Mouse (Mus musculus) Patski (cell line): ENCODE measurements around the gene Rhebl1. TPM values are rescaled to one million over a fixed set of nuclear protein-coding genes. Genes with fewer than 3 reads are reported as not detected.

ENCODE experiments used
- ATAC-seq: fragments of 100-300 bp; one replicate; pipeline ENCODE4 v1.8.0; 2021
- CTCF ChIA-PET: fragments of 350-600 bp; sonication (Branson Sonifier 250); formaldehyde crosslinking; loops from one replicate; lab custom pipeline; 2022; ENCODE audit warnings: inconsistent platforms; lab: Charles Lee
- POLR2A ChIA-PET: fragments of 350-600 bp; sonication (Branson Sonifier 250); formaldehyde crosslinking; loops from one replicate; lab custom pipeline; 2022; ENCODE audit warnings: antibody characterized with exemption, inconsistent platforms; lab: Charles Lee
- DNase-seq: peaks from one replicate; pipeline ENCODE4 v3.0.0-alpha.2; 2011; ENCODE audit warnings: low read depth, low spot score
- H3K27me3 ChIP-seq: fragments of 371-371 bp; one replicate; pipeline ENCODE4 v1.5.1; 2021
- CTCF ChIP-seq: fragments of 100-300 bp; IDR thresholded peaks from one replicate; pipeline ENCODE4 v1.5.1; 2021
- in situ Hi-C: fragments of 300-500 bp; cut with MboI; formaldehyde crosslinking; loops from 3 replicates; pipeline ENCODE4 v1.11.1; 2018; ENCODE audit warnings: low pct_unique_long_range_greater_than_20kb, mixed read lengths
- polyA plus RNA-seq: library from polyadenylated mRNA; unstranded; gene quantifications from one replicate; pipeline ENCODE4 v1.2.3, GENCODE M21; 2021

The Rhebl1 gene
- polyA plus RNA-seq, 1 experiment from 2014 or later: 17.0 TPM

- ChIA-PET POLR2A (interaction anchor here (1.2 to 1.3 kb wide), 2 partner anchors 9 to 20 kb away, joined by 4 read pairs; no protein-coding TSS in a partner anchor), CTCF (no interaction called here)
- DNase-seq: no peak
- no peak for ATAC-seq
- TF ChIP-seq CTCF: no peak
- no peaks in the 10 kb centered on the region for H3K27me3 ChIP-seq
- in situ Hi-C loops: no loop called here
These were observed 41.6 kb downstream of the Rhebl1 start for GRCm38 (mm10) chr15:98852733-98853132.

DNA sequence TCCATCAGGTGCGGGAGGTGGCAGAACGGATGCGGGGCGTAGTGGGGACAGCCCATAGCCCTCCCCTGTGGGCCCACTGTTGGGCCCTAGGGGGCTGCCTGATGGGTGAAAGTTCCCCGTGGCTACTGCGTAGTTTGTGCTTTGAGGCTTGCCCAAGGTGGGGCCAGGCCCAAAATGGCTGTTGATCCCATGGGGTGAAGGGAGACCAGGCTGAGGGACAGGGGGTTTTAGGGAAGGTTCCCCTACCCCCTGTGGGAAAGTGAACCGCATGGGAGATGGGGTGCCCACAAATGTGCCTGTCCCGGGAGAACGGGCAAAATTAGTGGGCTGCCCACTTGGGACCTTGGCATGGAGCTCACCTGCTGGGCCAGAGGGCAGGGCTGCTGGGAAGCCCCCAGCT is 42.3 kb downstream of the Rhebl1 start:
- ChIA-PET POLR2A (interaction anchor here (0.9 kb wide), 1 partner anchor 14 kb away, joined by 4 read pairs; no protein-coding TSS in a partner anchor), CTCF (no interaction called here)
- in situ Hi-C loops: no loop called here
- DNase-seq: no peak
- no peak for TF ChIP-seq CTCF
- H3K27me3 ChIP-seq: no peaks in the 10 kb centered on the region
- ATAC-seq: no peak

DNA sequence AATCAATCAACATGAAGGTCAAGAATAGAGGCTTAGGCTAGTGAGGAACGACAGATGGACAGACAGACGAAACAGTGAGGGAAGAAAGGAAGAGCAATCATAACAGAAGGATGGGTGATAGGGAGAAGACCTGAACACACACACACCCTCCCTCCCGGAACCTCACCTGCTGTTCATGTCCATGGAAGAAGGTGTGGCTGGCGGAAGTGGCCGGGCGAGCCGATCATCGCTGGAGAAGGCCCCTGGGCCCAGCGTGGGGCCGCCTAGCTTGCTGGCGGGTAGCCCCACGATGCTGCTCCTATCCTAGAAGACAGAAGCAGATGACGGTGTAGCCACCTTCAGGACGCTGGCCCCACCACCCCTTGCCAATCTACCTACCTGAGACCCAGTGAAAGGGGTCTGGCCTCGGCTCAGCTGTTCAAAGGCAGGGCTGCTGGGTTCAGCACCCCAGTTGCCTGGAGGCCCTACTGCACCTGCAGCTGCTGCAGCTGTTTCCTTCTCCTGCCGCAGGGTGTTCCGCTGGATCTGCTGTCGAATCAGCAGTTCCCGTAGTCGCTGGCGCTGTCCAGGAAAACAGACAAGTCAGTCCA is 43.0 kb downstream of the Rhebl1 start:
- no peak for TF ChIP-seq CTCF
- in situ Hi-C loops: no loop called here
- CTCF ChIA-PET: no interaction called here
- POLR2A ChIA-PET: interaction anchor here (0.9 kb wide), 1 partner anchor 15 kb away, joined by 4 read pairs; no protein-coding TSS in a partner anchor
- DNase-seq (no peak), ATAC-seq (no peak)
- no peaks in the 10 kb centered on the region for H3K27me3 ChIP-seq

DNA sequence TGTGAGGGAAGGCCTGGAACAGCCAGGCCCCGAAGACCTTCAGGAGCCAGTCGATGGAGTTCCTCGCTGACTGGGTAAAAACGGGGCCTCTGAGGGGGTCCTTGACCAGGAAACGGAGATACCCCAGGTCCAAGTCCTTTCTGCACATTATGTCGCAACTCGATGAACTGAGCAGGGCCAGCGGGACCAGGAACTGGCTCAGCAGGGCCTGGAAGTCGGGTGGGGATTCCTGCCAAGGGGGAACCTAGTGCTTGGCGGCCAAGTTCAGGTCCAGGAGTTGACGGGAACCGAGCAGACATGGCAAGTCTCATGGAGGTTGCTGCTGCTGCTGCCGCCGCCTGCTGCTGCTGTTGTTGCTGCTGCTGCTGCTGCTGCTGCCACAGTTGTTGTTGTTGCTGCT is 43.7 kb downstream of the Rhebl1 start:
- DNase-seq (no peak), ATAC-seq (no peak)
- POLR2A ChIA-PET: no interaction called here

GRCm38 (mm10) chr15:98849956-98850600 is 44.3 kb downstream of the Rhebl1 start:
- TF ChIP-seq CTCF: no peak
- H3K27me3 ChIP-seq: no peaks in the 10 kb centered on the region
- CTCF ChIA-PET: interaction anchor here (1.1 kb wide), 1 partner anchor 16 kb away, joined by 3 read pairs; no protein-coding TSS in a partner anchor
- ATAC-seq (no peak), DNase-seq (no peak)
- POLR2A ChIA-PET: no interaction called here
- in situ Hi-C loops: no loop called here

More for the DNA sequence above, 43.7 kb downstream of the Rhebl1 start:
- in situ Hi-C loops: no loop called here
- H3K27me3 ChIP-seq: no peaks in the 10 kb centered on the region
- CTCF ChIA-PET: interaction anchor here (1.1 kb wide), 1 partner anchor 15 kb away, joined by 3 read pairs; no protein-coding TSS in a partner anchor
- no peak for TF ChIP-seq CTCF

DNA sequence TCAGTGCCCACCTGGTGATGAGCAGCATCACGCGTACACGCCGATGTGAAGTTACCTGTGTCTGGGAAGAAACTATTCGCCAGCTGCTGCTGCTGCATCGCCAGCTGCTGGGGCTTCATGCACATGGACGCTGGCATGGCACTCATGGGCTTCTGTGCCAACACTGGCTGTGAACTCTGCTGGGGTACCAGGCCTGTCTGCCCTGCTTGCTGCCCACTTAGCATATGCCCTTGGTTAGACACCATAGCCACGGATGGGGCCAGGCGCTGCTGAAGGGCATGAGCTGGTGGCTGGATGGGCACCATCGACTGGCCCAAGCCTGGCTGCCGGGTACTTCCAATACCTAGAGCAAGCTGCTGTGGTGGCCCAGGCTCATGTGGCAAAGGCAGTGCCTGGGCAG is 45.2 kb downstream of the Rhebl1 start:
- in situ Hi-C loops: no loop called here
- CTCF ChIA-PET: interaction anchor here (1.0 kb wide), 1 partner anchor 13 kb away, joined by 4 read pairs; no protein-coding TSS in a partner anchor
- POLR2A ChIA-PET: interaction anchor here (1.3 kb wide), 1 partner anchor 16 kb away, joined by 5 read pairs; no protein-coding TSS in a partner anchor
- TF ChIP-seq CTCF: no peak
- ATAC-seq: no peak
- no peaks in the 10 kb centered on the region for H3K27me3 ChIP-seq
- DNase-seq: no peak

GRCm38 (mm10) chr15:98846140-98846539 is 48.2 kb downstream of the Rhebl1 start:
- ATAC-seq: no peak
- TF ChIP-seq CTCF: no peak
- no peak for DNase-seq
- in situ Hi-C loops: no loop called here
- H3K27me3 ChIP-seq: no peaks in the 10 kb centered on the region
- POLR2A ChIA-PET: no interaction called here
- CTCF ChIA-PET: interaction anchor here (1.2 kb wide), 1 partner anchor 13 kb away, joined by 4 read pairs; no protein-coding TSS in a partner anchor

DNA sequence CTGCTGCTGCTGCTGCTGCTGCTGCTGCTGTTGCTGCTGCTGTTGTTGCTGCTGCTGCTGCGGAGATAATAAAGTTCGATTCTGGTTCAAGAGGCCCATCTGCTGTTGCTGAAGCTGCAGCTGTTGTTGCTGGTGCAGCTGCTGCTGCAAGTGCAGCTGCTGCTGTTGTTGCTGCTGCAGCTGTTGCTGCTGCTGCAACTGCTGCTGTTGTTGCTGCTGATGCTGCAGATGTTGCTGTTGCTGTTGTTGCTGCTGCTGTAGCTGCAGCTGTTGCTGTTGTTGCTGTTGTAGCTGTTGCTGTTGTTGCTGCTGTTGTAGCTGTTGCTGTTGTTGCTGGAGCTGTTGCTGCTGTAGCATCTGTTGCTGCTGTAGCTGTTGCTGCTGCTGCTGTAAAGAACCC is 49.2 kb downstream of the Rhebl1 start:
- TF ChIP-seq CTCF: no peak
- no peaks in the 10 kb centered on the region for H3K27me3 ChIP-seq
- ChIA-PET POLR2A (no interaction called here), CTCF (interaction anchor here (1.2 kb wide), 1 partner anchor 14 kb away, joined by 4 read pairs; no protein-coding TSS in a partner anchor)
- in situ Hi-C loops: no loop called here
- ATAC-seq (no peak), DNase-seq (no peak)

- ATAC-seq: no peak
- ChIA-PET POLR2A (interaction anchor here (1.5 kb wide), 1 partner anchor 9 kb away, joined by 4 read pairs; no protein-coding TSS in a partner anchor), CTCF (interaction anchor here (1.0 kb wide), 1 partner anchor 12 kb away, joined by 3 read pairs; the partner anchor contains the start of gene Prkag1)
- DNase-seq: no peak
- TF ChIP-seq CTCF: no peak
- in situ Hi-C loops: no loop called here
- no peaks in the 10 kb centered on the region for H3K27me3 ChIP-seq
These were observed 50.6 kb downstream of the Rhebl1 start for GRCm38 (mm10) chr15:98843595-98844223.
